Mouse (Mus musculus) gastrocnemius, adult 18-20 months (tissue): Measurements from ENCODE around the gene Gm21294. TPM values are rescaled to one million over a fixed set of nuclear protein-coding genes. Genes with fewer than 3 reads are reported as not detected.
A peak's percentile ranks its signal among the peaks of the same experiment; 100 is the strongest.
"Not testable (repeated sequence)": the region's sequence is repeated elsewhere in the genome, so short reads cannot be mapped to it uniquely, and the experiment has no call there.

Source experiments
- DNase-seq: peaks from one replicate; pipeline ENCODE4 v3.0.0; 2021; ENCODE audit warnings: low spot score
- long read RNA-seq, 2 experiments: library from polyadenylated mRNA; stranded (forward); transcript quantifications; one replicate each; pipeline ENCODE4 v2.0.0; 2021
- total RNA-seq, 2 experiments: library from RNA; stranded (reverse); gene quantifications; 2 replicates each; pipeline ENCODE4 v1.2.3; 2021

Gene Gm21294
- total RNA-seq = not detected
- long read RNA-seq, experiment 1 = 0 reads
- long read RNA-seq, experiment 2 = 0 reads

DNA sequence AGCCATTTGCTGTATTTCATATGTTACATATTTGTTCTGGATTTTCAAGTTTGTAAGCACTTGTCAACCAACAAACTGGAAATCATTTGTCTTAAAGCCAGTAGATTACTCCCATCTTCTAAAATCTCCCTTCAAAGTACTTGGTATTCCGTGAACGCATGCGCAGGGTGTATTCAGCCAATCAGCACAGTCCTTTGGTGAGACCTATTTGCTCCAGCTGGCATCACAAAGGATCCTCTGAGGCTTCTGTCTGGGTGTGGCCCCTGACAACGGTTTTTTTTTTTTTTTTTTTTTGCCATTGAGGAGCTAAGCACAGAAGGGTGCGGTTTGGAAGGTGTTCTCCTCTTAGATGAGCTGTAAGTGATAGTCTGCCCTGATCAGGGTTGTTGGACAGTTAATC, at the start of gene Gm21294:
Gene Gm21294, plus strand, starts transcription at position 301 of the 400 bp plus-strand sequence.
- not testable (repeated sequence) for DNase-seq

DNA sequence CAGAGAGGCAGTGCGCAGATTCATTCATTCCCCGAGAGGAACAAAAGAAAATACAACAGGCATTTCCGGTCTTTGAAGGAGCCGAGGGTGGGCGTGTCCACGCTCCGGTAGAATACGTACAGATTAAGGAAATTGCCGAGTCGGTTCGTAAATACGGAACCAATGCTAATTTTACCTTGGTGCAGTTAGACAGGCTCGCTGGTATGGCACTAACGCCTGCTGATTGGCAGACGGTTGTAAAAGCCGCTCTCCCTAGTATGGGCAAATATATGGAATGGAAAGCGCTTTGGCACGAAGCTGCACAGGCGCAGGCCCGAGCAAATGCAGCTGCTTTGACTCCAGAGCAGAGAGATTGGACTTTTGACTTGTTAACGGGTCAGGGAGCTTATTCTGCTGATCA, 73.6 kb downstream of the Gm21294 start:
- peak; percentile 0 for DNase-seq
